Mouse (Mus musculus) G1E (cell line): ENCODE results near the gene Gm49336. TPM values are rescaled to one million over a fixed set of nuclear protein-coding genes. Genes with fewer than 3 reads are reported as not detected.

Experiments used
- ATAC-seq: 2 replicates; pipeline ENCODE4 v1.8.0; 2016; ENCODE audit warnings: mild to moderate bottlenecking; ENCODE audit not compliant: insufficient number of reproducible peaks, poor library complexity, low FRiP score, severe bottlenecking; ENCODE audit errors: extremely low read depth
- DNase-seq: peaks from one replicate; pipeline ENCODE4 v3.0.0; 2012; ENCODE audit warnings: low spot score
- H3K27me3 ChIP-seq: 2 replicates; pipeline ENCODE4 v1.6.1; 2012; ENCODE audit warnings: mild to moderate bottlenecking, low read length, inconsistent platforms; ENCODE audit not compliant: insufficient read depth
- H3K36me3 ChIP-seq: replicated peaks from 2 replicates; pipeline ENCODE3; 2012; ENCODE audit warnings: mild to moderate bottlenecking, inconsistent platforms
- H3K4me1 ChIP-seq: 2 replicates; pipeline ENCODE4 v1.6.1; 2012; ENCODE audit warnings: low read depth, low read length, inconsistent platforms, mixed read lengths; ENCODE audit not compliant: insufficient read depth
- H3K4me3 ChIP-seq: 2 replicates; pipeline ENCODE4 v1.5.1; 2012; ENCODE audit warnings: low read depth, mild to moderate bottlenecking, inconsistent platforms, low read length, moderate library complexity, mixed read lengths
- H3K9me3 ChIP-seq: replicated peaks from 2 replicates; pipeline ENCODE4 v1.6.1; 2012; ENCODE audit warnings: inconsistent platforms
- CTCF ChIP-seq: IDR thresholded peaks from 2 replicates; pipeline ENCODE4 v1.5.1; 2012; ENCODE audit warnings: low read depth, low read length, inconsistent platforms, mixed read lengths
- GATA1 ChIP-seq: IDR thresholded peaks from 2 replicates; pipeline ENCODE4 v1.6.1; 2012; ENCODE audit warnings: borderline replicate concordance, low read length, inconsistent platforms, mixed read lengths
- GATA2 ChIP-seq: IDR thresholded peaks from 2 replicates; pipeline ENCODE4 v1.6.1; 2012; ENCODE audit warnings: low read depth, low read length, inconsistent platforms, borderline replicate concordance
- POLR2AphosphoS5 ChIP-seq: IDR thresholded peaks from 2 replicates; pipeline ENCODE4 v1.6.1; 2012; ENCODE audit warnings: low read depth, low read length, inconsistent platforms; ENCODE audit not compliant: insufficient replicate concordance
- TAL1 ChIP-seq: conservative IDR thresholded peaks from 2 replicates; pipeline ENCODE4 v1.6.1; 2012; ENCODE audit warnings: low read depth, low read length, inconsistent platforms, mixed read lengths
- polyA plus RNA-seq: library from polyadenylated mRNA; stranded (reverse); fragments of >175 nt; gene quantifications from 2 replicates; pipeline ENCODE4 v1.2.3, GENCODE M21; 2012
- total RNA-seq, 2 experiments: library from RNA; stranded (forward) in 1 of 2; stranded (reverse) in 1 of 2; fragments of 200-1000 nt in 1 of 2; fragments of >200 nt in 1 of 2; fragmentation: Nextera tagmentation in 1 of 2; gene quantifications; 2 replicates each; pipeline ENCODE4 v1.2.3; 2014 to 2017

The Gm49336 gene
- total and polyA plus RNA-seq, 3 experiments, result 7.9 to 129 (median 91.1) TPM

- H3K27me3 ChIP-seq, result no peaks in the 10 kb centered on the region; the same call in 1 of the 2 replicates
- no peak for DNase-seq
- no peaks in the 10 kb centered on the region for H3K36me3 ChIP-seq
- TF ChIP-seq TAL1, result no peak
- TF ChIP-seq POLR2AphosphoS5, result no peak
- no peak for TF ChIP-seq CTCF
- no peak for TF ChIP-seq GATA1
- TF ChIP-seq GATA2, result no peak
- no peak overlapping the region for H3K4me3 ChIP-seq
- no peak for ATAC-seq
- peaks cover 2% of the 10 kb centered on the region; the same call in 1 of the 2 replicates for H3K9me3 ChIP-seq
- H3K4me1 ChIP-seq, result no peaks in the 10 kb centered on the region
These were observed 74.8 kb downstream of the Gm49336 start for GRCm38 (mm10) chr14:60176469-60176890.

GRCm38 (mm10) chr14:60172286-60173055 is 78.8 kb downstream of the Gm49336 start:
- H3K4me1 ChIP-seq, result no peaks in the 10 kb centered on the region
- H3K27me3 ChIP-seq, result no peaks in the 10 kb centered on the region; the same call in 1 of the 2 replicates
- H3K9me3 ChIP-seq, result peaks cover 2% of the 10 kb centered on the region; the same call in 1 of the 2 replicates
- DNase-seq (no peak), ATAC-seq (no peak)
- no peak for TF ChIP-seq GATA1
- no peak for TF ChIP-seq GATA2
- TF ChIP-seq CTCF, result no peak
- no peak for TF ChIP-seq TAL1
- TF ChIP-seq POLR2AphosphoS5, result no peak
- no peaks in the 10 kb centered on the region for H3K36me3 ChIP-seq
- no peak overlapping the region for H3K4me3 ChIP-seq

GRCm38 (mm10) chr14:60170845-60171610 is 80.3 kb downstream of the Gm49336 start:
- ATAC-seq, result no peak

DNA sequence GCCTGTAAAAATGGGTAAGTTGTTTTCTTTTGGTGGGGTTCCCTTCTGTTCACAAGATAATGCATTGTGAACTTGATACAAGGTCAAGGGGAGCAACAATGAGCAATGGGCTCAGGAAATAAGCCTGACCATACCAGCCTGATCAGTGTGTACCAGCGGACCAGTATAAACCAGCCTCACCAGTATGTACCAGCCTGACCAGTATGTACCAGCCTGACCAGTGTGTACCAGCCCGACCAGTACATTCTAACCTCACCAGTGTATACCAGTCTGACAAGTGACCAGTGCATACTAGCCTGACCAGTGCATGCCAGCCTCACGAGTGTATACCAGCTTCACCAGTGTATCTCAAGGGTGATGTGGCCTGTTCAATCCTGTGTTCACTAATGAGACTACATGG is 87.9 kb downstream of the Gm49336 start:
- no peak for ATAC-seq
- no peak for DNase-seq

More at GRCm38 (mm10) chr14:60170845-60171610, 80.3 kb downstream of the Gm49336 start:
- no peak for DNase-seq
- H3K9me3 ChIP-seq, result no peaks in the 10 kb centered on the region
- no peak overlapping the region for H3K4me3 ChIP-seq
- H3K27me3 ChIP-seq, result no peaks in the 10 kb centered on the region; the same call in 1 of the 2 replicates
- no peaks in the 10 kb centered on the region for H3K36me3 ChIP-seq
- H3K4me1 ChIP-seq, result no peaks in the 10 kb centered on the region
- TF ChIP-seq GATA2 (no peak), TAL1 (no peak), POLR2AphosphoS5 (no peak)

More for the DNA sequence above, 87.9 kb downstream of the Gm49336 start:
- H3K27me3 ChIP-seq, result no peaks in the 10 kb centered on the region; the same call in 1 of the 2 replicates
- H3K4me3 ChIP-seq, result no peak overlapping the region
- no peaks in the 10 kb centered on the region for H3K36me3 ChIP-seq
- no peak for TF ChIP-seq GATA2
- TF ChIP-seq GATA1, result no peak
- TF ChIP-seq CTCF, result no peak
- no peaks in the 10 kb centered on the region for H3K4me1 ChIP-seq
- no peaks in the 10 kb centered on the region for H3K9me3 ChIP-seq

Other genes starting within 250 kb of the Gm49336 start
- not detected in 2 replicates for gene Atp8a2, start 54.3 kb downstream of the Gm49336 start, total RNA-seq (2014; fragmentation: Nextera tagmentation)
- under 0.01 and 0.11 TPM in 2 replicates for gene Atp8a2, start 54.3 kb downstream of the Gm49336 start, total RNA-seq (2017)
- not detected in 2 replicates for gene Atp8a2, start 54.3 kb downstream of the Gm49336 start, polyA plus RNA-seq
- not detected in 2 replicates for gene Nupl1, start 76 bp downstream of the Gm49336 start, total RNA-seq (2014; fragmentation: Nextera tagmentation)
- gene Nupl1, start 76 bp downstream of the Gm49336 start, total RNA-seq (2017), result 0.06 and 0.11 TPM in 2 replicates
- not detected in 2 replicates for gene Nupl1, start 76 bp downstream of the Gm49336 start, polyA plus RNA-seq
- 24.7 and 28.4 TPM in 2 replicates for gene Mtmr6, start 13.7 kb upstream of the Gm49336 start, total RNA-seq (2014; fragmentation: Nextera tagmentation)
- gene Mtmr6, start 13.7 kb upstream of the Gm49336 start, total RNA-seq (2017), result 59.6 and 67.6 TPM in 2 replicates
- gene Mtmr6, start 13.7 kb upstream of the Gm49336 start, polyA plus RNA-seq, result 4.3 and 10.0 TPM in 2 replicates
- not detected in 2 replicates for gene Amer2, start 121.8 kb upstream of the Gm49336 start, total RNA-seq (2014; fragmentation: Nextera tagmentation)
- 0.16 TPM in 1 of 2 replicates, not detected in the other for gene Amer2, start 121.8 kb upstream of the Gm49336 start, total RNA-seq (2017)
- gene Amer2, start 121.8 kb upstream of the Gm49336 start, polyA plus RNA-seq, result not detected in 2 replicates